In the genomic region with DNA sequence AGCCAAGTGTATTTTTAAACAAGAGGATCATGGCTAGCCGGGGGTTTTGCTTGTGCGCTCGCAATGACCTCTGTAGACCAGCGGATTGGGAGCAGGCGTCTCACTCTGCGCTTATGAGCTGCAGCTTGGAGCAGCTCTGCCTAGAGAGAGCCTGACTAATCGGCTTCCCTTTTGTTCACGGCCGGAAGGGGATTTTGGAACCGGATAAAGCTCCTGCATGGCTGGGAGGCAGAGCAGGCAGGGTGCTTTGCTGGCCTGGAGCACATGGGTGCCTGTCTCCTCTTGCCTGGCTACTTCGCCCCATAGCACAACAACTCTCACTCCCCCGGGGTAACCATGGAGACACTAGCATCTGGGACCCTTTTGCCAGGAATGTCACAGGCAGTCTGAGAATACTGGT, we compare ENCODE assay signal across 10 mouse cellular contexts.
DNase-seq lines count a peak whose midpoint lies in the region; ATAC-seq lines count a peak whose summit lies in the region.
"Had no signal": no experiment of that assay in that cellular context is flagged by ENCODE, and none has a peak within 500 bp of the region (broad histone marks: within the 10 kb centered on the region; RNA-seq: fewer than 3 reads in every experiment).

No protein-coding gene starts in this region.

- H3K9me3 ChIP-seq in midbrain, embryonic 14.5 days (ENCODE audit: control insufficient read depth, low read length) = no peaks in the 10 kb centered on the region
- H3K9me3 ChIP-seq: embryonic facial prominence, embryonic 13.5 days had no signal

- H3K4me3 ChIP-seq in midbrain, embryonic 14.5 days (replicated peaks; ENCODE audit: low read depth, low read length) = no peak overlapping the region
- H3K4me3 ChIP-seq: embryonic facial prominence, embryonic 13.5 days had no signal

- H3K36me3 ChIP-seq in midbrain, embryonic 14.5 days (ENCODE audit: control insufficient read depth, insufficient read depth, low read length) = no peaks in the 10 kb centered on the region

- peak overlapping the region; percentile 8; the same call in 1 of the 2 replicates for H3K4me2 ChIP-seq in midbrain, embryonic 14.5 days (ENCODE audit: low read length)
- H3K4me2 ChIP-seq: embryonic facial prominence, embryonic 13.5 days had no signal

- H3K9ac ChIP-seq in midbrain, embryonic 14.5 days (replicated peaks; ENCODE audit: low read length) = no peak overlapping the region; the same call in 1 of the 2 replicates
- H3K9ac ChIP-seq: embryonic facial prominence, embryonic 13.5 days had no signal

- no peak overlapping the region for H3K27ac ChIP-seq in midbrain, embryonic 14.5 days (replicated peaks; ENCODE audit: low read depth, low read length)
- H3K27ac ChIP-seq: embryonic facial prominence, embryonic 13.5 days had no signal

- peak; percentile 14 for DNase-seq in adrenal gland, postnatal 10 days
- no peak for DNase-seq in adrenal gland, postnatal 25 days
- peak; percentile 22 for DNase-seq in layer of hippocampus, adult 11-12 months (ENCODE audit: low spot score)
- DNase-seq in layer of hippocampus, adult 9-10 months (ENCODE audit: low spot score) = no peak
- DNase-seq in heart, postnatal 10 days = peak; percentile 35 to 65
- DNase-seq in midbrain, embryonic 14.5 days = peak; percentile 76
- no peak for DNase-seq in right cerebral cortex, adult 2 months (ENCODE audit: low spot score in 2 of 2)
- DNase-seq: lung, postnatal 14 days had no signal

- 14% methylated on average over 12 of the region's 12 CpGs for WGBS in midbrain, embryonic 14.5 days

- peak; percentile 71 for ATAC-seq in midbrain, embryonic 14.5 days (ENCODE audit: low FRiP score, low TSS enrichment)
- no peak for ATAC-seq in monocyte, adult 5-6 weeks (replicated peaks; ENCODE audit: insufficient number of reproducible peaks, low FRiP score, low TSS enrichment, poor library complexity, severe bottlenecking)

- intact Hi-C loops in heart, postnatal 10 days (cut with DNase I) = loop anchor here (2.0 to 10.0 kb wide), 3 partner anchors 91 to 552 kb away; no protein-coding TSS in a partner anchor

- peaks cover 16% of the 10 kb centered on the region for H3K27me3 ChIP-seq in midbrain, embryonic 14.5 days (ENCODE audit: control insufficient read depth, insufficient read depth, low read length)
- H3K27me3 ChIP-seq: embryonic facial prominence, embryonic 13.5 days had no signal

- H3K4me1 ChIP-seq in midbrain, embryonic 14.5 days (ENCODE audit: control insufficient read depth, insufficient read depth, low read length) = peaks cover 33% of the 10 kb centered on the region

Comparison
In these comparisons a context has a peak if more than half of its experiments do, and no peak if none do; other contexts are left out.
1. DNase-seq: peak in adrenal gland, postnatal 10 days (single experiment), layer of hippocampus, adult 11-12 months (single experiment), heart, postnatal 10 days (2 of 2) and midbrain, embryonic 14.5 days (single experiment); none in adrenal gland, postnatal 25 days (single experiment), layer of hippocampus, adult 9-10 months (single experiment) and right cerebral cortex, adult 2 months (0 of 2).